Mouse (Mus musculus) lung, postnatal 0 days (tissue): ENCODE measurements around the gene Dynlt1b.
"Not testable (repeated sequence)": the region's sequence is repeated elsewhere in the genome, so short reads cannot be mapped to it uniquely, and the experiment has no call there.

ENCODE experiments used
- CTCF ChIP-seq: IDR thresholded peaks from 2 replicates; pipeline ENCODE4 v1.5.1; 2016; ENCODE audit warnings: antibody characterized with exemption, mild to moderate bottlenecking
- EP300 ChIP-seq: IDR thresholded peaks from 2 replicates; pipeline ENCODE4 v1.6.1; 2016; ENCODE audit warnings: antibody characterized with exemption, mild to moderate bottlenecking, control low read depth

DNA sequence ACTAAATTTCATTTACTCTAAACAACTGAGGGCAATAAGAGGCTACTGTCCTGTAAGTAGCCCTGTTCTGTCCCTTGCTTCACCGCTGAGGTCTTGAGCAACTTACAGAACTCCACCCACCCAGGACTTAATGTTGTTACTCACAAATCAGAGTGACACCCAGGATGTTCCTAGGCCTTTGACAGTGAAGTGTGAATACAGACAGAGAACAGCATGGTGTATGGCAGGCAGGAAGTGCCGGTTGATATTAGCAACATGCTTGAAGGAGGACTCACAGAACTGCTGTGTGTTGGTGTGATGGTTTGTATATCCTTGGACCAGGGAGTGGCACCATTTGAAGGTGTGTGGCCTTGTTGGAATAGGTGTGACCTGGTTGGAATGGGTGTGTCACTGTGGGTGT, 9.4 kb upstream of the Dynlt1b start:
- TF ChIP-seq CTCF: not testable (repeated sequence)
- peak; percentile 46; the same call in 1 of the 2 replicates for TF ChIP-seq EP300
